Mouse (Mus musculus) mature B cell (primary cell): ENCODE data around the gene Calcoco2.

Source experiments
- in situ Hi-C: fragments of 300-500 bp; cut with MboI; formaldehyde crosslinking; loops from 2 replicates; pipeline ENCODE4 v1.14.3; 2019

Gene Calcoco2

DNA sequence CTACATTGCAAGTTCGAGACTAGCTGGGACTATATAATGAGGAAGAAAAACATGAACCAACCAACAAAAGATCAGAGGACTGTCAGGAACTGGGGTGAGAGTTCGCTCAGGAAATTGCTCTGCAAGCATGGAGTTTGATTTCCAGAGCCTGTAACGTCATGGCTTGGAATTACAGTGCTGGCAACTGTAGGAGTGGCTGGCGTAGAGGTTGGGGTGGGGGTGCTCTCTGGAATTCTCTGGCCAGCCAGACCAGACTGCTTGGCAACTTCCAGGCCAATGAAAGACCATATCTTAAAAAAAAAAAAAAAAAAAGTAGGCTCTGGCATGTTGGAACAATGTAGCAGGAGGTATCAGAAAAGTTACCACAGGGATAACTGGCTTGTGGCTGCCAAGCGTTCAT is 31.0 kb downstream of the Calcoco2 start:
- in situ Hi-C loops: no loop called here

DNA sequence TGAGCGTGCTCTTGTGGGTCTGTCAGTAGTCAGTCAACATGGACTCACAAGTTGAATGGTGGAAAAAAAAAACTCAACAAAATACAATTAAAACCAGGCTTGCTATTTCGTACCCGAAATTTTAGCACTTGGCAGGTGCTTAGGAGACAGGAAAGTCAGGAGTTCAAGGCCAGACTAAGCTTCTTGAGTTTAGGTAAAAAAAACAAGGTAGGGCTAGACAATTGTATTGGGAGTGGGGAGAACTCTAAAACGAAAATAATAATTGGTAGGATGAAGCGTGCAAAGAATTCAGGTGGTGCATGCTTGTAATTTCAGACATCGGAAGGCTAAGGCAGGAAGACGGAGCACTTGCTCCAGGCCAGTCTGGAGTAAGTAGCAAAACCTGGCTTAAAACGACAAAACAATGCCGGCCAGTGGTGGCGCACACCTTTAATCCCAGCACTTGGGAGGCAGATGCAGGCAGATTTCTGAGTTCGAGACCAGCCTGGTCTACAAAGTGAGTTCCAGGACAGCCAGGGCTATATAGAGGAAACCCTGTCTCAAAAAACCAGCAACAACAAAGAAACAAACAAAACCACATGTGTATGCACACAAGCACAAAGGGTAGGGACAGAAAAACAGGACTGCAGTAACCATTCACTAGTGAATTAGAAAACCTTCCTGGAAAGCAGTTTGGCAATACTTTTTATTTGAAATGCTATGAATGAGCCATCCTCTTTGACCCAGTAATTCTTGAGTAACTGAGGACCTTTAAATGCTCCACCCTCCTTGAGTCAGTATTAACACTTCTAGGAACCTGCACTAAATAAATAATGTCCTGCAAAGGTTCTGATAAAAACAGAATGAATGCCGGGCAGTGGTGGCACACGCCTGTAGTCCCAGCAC is 35.3 kb downstream of the Calcoco2 start:
- in situ Hi-C loops: no loop called here

DNA sequence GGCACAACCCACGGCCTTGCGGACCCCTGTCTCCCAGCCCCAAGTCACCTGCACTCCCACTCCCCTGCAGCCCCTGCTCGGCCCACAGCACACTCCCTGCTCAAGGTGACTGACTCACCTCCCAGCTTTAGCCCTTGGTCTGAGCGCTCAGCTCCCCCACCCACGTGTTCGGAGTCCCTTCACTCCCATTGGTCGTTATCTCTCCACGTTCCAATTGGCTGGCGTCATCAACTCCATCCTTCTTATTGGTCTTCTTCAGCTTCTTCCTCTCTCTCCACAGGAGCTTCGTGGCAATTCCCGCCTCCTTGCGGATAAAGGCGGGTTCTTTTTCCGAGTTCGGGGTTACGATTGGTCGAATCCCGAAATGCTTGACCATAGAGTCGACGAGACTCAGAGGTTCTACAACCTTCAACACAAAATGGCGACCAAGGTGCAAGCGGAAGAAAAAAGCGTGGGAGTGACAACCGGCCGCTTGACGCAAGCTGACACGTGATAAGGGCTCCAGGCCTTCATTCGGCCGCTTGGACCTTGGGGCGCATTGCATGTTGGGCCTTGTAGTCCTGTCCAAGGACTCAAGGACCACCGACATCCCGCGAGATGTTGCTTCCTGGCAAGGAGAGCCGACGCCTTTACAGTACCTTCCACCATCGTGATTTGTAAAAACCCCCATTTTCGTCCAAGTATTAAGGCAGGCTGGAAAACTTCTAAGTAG is 36.1 kb downstream of the Calcoco2 start, which contains the start of gene Atp5g1:
Atp5g1 (minus strand) TSS at position 162 of the 712 bp plus-strand sequence.
- in situ Hi-C loops: no loop called here

DNA sequence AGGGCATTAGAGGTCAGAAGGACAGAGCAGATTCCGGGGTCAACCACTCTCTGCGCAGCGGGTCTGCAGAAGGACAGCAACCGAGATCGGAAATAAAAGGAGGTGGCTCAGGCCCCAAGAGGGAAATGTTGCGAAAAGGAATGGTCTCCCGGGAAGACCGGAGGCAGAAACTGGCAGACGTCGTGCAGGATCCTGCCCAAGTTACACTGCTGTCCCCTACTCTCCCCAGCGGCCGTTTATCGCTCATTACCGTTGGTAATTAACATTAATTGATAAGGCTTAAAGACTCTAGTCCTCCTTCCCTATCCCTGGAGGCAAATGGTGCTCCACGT is 36.6 kb downstream of the Calcoco2 start:
- in situ Hi-C loops: no loop called here

DNA sequence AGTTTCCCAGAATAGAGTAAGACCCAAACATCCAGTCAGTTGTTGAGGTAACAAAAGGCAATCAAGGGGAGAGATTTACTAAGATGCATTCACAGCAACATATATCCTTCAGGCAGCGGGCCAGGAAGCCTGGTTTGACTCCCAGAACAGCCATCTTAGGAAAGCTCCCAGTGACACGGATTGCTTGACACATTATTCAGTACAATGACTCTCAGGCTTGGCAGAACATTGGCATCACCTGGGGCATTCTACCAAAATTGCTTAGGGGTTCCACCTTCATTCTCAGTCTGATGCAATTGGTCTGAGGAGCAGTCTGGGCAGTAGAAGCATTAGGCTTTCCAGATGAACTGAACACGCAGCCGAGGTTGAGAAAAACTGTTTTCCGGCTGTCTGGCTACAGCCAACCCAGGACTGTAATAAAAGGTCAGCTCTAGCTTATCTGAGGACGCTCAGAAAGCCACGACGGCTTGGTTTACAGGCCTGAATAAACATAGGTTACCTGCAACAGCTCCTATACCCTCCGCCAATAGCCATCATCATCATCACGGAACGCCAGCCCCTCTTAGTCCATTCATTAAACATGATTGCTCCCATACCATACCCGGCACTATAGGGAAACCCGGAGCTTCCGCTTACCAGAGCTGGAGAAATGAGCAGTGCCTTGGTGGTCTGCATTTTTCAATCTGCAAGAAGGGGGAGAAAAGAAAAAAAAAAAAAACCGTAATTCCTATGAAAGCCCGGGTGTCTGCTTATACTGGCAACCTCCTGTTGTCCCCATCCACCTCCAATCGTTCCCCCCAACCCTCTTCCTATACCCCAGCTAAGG is 37.2 kb downstream of the Calcoco2 start:
- in situ Hi-C loops: no loop called here

DNA sequence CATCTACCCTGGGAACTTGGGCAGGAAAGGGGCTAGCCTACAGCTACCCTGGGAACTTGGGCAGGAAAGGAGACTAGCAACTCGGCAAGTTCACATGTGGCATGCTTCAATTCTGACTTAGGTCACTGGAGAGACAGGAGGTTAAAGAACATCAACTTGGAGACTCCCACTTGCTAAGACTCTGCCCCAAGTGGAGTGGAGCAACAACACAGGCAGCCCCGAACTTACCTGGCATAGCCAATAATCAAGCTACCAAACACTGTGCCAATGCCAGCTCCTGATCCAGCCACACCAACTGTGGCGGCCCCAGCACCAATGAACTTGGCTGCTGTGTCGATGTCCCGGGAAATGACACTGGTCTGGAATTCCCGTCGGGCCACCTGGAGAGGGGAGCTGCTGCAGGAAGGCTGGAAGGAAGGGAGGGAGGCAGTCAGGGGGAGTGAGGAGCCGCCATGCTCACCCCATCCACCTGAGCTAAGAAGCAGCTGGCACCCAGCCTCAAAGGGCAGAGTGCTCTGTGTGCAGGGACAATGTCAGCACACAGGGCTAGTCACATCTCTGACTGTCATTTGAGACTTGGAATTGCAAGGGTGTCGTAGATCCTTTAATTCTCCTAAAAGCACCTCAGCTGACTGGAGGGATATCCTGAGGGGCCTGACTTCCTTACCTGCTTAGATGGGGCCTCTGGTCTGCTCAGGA is 38.3 kb downstream of the Calcoco2 start:
- in situ Hi-C loops: no loop called here

DNA sequence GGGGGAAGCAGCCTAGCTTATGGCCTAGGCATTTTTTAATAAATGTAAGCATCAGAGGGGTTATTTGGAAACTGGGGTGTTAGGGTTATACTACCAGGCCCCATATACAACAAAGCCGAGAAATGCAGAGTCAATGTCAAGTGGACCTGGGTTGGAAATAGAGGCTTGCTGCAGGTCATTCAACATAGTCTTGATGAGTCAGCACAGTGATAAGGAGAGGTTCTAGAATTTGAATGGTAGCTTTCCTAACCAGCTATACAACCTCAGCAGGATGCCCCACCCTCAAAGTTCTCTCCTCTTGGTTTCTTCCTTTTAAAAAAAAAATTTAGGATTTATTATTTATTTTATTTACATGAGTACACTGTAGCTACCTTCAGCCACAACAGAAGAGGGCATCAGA is 40.8 kb downstream of the Calcoco2 start:
- in situ Hi-C loops: no loop called here

DNA sequence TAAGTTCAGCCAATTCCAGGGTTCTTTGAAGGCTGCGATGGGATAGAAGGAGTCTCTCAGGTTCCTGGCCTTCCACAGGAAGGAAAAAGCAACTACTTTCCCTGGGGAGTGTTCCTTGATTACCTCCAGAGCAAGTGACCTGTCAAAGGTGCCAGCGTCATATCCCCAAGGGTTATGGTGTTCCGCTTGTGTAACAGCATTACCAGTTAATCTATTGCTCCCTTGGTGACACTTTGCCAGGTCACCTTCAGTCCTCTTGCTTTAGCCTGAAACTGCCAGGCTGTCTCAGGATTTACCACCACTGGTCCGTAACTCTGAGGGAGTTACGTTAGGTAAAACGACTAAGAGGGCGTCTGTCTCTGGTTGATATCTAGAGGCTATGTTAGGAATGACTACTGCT is 41.4 kb downstream of the Calcoco2 start:
- in situ Hi-C loops: no loop called here

DNA sequence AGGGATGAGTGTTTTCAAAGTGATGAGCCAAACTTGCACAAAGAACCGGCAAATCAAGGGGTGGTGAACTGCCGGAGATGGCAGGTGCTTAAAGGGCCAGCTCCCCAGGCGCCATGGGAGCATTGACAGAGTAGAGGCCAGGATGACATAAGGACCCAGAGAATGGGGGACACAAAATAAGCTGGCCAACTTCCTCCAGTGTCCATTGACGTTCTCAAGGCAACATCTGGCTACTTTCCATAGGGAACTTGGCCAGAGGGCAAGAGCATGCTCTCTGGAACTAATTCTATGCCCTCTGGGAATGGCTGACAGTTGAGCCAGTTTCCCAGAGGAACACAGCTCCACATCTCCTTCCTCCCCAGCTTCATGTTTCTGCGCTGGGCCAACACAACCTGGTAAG is 43.5 kb downstream of the Calcoco2 start:
- in situ Hi-C loops: no loop called here

DNA sequence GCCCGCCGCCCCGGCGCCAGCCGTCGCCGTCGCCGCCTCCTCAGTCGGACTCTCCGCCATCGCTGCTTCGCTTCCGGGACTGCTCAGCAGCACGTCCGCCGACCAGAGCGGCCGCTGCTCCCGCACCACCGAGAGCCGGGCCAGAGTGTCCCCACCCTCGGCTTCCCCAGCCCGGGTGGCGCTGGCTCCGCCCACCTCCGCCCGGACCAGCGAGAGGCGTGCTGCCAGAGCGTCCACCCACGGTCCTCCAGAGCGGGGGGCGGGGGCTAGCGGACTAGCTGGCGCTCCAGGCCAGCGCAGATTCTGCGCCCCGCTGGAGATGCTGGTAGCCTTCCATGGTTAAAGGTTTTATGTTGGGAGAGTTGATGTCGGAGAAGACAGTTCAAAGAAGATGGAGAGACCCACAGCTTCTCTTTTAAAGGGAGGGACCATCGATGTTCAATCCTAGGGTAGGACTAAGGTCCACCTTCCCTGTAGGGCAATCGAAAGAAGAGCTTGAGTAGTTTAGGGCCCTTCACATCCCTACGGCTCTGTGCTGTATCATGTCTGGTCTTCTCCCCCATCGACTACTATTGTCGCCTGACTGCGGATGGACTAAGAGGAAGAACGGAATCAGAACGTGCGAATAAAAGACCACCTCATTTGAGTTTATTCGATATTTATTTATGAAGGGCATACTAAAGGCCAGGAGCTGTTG is 46.4 kb downstream of the Calcoco2 start, which contains the start of gene Ube2z:
Ube2z (minus strand) TSS at position 174 of the 697 bp plus-strand sequence.
- in situ Hi-C loops: no loop called here

DNA sequence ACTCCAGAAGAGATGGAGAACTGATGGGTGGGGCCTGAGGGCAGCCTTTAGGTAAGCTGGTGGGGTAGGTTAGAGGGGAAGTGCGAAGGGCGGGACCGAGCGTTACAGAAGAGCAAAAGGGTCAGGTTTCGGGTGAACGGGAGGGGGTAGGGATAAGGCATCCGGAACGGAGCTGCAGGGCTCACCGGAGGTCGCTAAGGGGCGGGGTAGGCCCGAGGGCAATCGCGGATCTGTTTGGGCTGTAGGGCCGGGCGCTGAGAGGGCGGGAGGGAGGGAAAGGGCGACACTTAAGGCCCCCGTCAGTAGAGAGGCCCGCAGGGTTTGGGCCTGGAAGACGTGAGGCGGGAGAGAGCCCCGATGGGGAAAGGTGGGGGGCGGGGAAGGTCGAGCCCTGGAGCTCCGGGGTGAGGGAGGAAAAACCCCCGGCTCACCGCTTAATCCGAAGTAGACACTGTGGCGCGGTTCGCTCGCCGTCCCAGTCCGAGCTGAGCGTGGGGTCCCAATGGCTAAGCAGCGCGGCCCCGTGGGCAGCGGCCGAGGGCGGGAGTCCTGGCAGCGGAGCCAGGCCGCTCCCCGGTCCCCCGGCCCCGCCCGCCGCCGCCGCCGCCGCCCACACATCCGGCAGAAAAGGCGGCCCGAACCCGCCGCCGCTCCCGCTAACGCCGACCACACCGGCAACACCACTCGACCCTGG is 47.1 kb downstream of the Calcoco2 start:
- in situ Hi-C loops: no loop called here

DNA sequence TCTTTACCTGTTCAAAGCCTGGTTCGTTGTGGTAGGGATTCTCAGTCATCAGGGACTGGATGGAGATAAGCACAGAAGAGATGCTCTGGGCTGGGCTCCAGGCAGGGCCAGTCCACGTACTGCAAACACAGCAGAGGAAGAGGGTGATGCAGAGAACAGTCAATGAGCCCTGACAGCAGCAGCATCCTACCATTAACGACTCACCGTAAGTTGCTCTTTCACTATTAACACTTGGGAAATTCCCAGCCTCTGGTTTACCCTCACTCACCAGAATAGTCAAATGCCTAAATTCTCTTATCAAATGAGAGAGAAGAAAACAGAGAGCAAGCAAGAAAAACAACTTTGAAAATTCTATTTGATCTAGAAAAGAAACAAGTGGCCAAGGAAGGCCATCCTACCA is 53.5 kb downstream of the Calcoco2 start:
- in situ Hi-C loops: no loop called here

DNA sequence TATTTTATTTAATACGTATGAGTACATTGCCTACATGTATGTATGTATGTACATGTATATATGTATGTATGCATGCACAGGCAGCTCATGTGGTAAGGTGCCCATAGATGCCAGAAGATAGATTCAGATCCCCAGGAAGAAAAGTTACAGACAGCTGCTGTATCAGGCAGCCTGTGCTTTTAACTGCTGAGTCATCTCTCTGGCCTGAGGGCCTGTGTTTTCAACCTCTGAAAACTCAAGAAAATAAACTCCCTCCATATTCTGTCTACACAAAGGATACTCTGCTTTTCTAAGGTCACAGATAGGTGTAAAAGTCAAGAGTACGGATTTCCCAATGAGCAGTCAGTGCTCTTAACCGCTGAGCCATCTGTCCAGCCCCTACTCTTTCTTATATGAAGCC is 60.9 kb downstream of the Calcoco2 start:
- in situ Hi-C loops: no loop called here

DNA sequence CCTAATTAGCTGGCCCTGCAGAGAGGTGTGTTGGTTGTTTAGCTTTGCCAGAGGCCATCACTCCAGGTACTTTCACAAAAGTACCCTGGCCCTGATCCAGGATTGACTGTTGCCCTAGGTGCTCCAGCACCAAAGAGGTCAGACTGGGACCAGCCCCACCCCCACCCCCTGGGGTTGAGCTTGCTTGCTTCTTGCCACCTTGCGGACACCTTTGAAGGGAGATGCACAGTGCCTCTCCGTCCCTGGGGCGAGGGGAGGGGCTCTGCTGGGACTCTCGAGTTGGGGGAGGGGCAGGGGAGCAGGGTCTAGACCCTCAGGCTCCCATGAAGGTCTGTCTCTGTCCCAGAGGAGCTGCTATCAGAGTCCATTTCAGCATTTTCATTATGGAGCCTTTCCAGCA is 61.8 kb downstream of the Calcoco2 start:
- in situ Hi-C loops: no loop called here
